Mouse (Mus musculus) testis, adult 2 months (tissue): ENCODE measurements around the gene Ubac2. TPM values are rescaled to one million over a fixed set of nuclear protein-coding genes. Genes with fewer than 3 reads are reported as not detected.
"Not testable (repeated sequence)": the region's sequence is repeated elsewhere in the genome, so short reads cannot be mapped to it uniquely, and the experiment has no call there.

Source experiments
- H3K27ac ChIP-seq: fragments of 200-500 bp; 2 replicates; pipeline ENCODE4 v1.5.1; 2012; ENCODE audit warnings: low read depth, low read length; ENCODE audit not compliant: control insufficient read depth, insufficient read depth
- H3K27me3 ChIP-seq: fragments of 200-500 bp; 2 replicates; pipeline ENCODE4 v1.6.1; 2012; ENCODE audit warnings: mild to moderate bottlenecking, low read length, moderate library complexity; ENCODE audit not compliant: control insufficient read depth, insufficient read depth
- H3K36me3 ChIP-seq: fragments of 200-500 bp; 2 replicates; pipeline ENCODE4 v1.6.1; 2012; ENCODE audit warnings: mild to moderate bottlenecking, low read length; ENCODE audit not compliant: control insufficient read depth, insufficient read depth
- H3K4me1 ChIP-seq: fragments of 200-500 bp; 2 replicates; pipeline ENCODE4 v1.6.1; 2012; ENCODE audit warnings: low read length; ENCODE audit not compliant: control insufficient read depth, insufficient read depth
- H3K4me3 ChIP-seq: fragments of 200-500 bp; 2 replicates; pipeline ENCODE4 v1.5.1; 2012; ENCODE audit warnings: low read depth, mild to moderate bottlenecking, low read length, moderate library complexity, mixed read lengths; ENCODE audit not compliant: control insufficient read depth
- CTCF ChIP-seq: fragments of 200-500 bp; IDR thresholded peaks from 2 replicates; pipeline ENCODE4 v1.5.1; 2012; ENCODE audit warnings: low read depth, mild to moderate bottlenecking, inconsistent platforms, low read length, moderate library complexity; ENCODE audit not compliant: control insufficient read depth, insufficient read depth, insufficient replicate concordance
- POLR2A ChIP-seq: fragments of 200-500 bp; IDR thresholded peaks from 2 replicates; pipeline ENCODE4 v1.6.1; 2012; ENCODE audit warnings: low read depth, mild to moderate bottlenecking, inconsistent platforms, low read length, moderate library complexity; ENCODE audit not compliant: control insufficient read depth
- polyA plus RNA-seq: library from polyadenylated mRNA; depleted of rRNA; stranded (reverse); fragments of >200 nt; gene quantifications from 2 replicates; pipeline ENCODE4 v1.2.3, GENCODE M21; 2012

Ubac2 gene
- polyA plus RNA-seq, 1 experiment: 107 TPM

DNA sequence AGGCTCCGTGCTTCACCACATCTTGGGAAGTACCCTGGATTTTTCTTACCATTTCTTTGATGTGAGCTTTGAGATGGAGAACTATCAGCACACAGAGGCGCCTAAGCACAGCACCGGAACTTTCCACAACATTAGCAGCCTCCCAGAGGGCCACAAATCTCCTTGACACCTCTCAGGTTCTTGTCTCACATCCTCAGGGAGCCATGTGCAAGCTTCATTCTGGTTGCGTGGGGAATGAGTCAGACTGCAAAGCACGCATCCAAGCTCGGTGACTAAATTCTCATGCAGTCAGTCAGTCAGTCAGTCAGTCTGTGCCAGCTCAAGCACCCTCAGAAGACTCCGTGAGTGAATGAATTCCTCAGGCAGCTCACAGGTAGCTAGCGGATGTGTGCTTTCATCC lies 25.9 kb upstream of the Ubac2 start:
- H3K27me3 ChIP-seq: no peaks in the 10 kb centered on the region
- TF ChIP-seq POLR2A: no peak
- H3K36me3 ChIP-seq: no peaks in the 10 kb centered on the region
- no peak overlapping the region for H3K27ac ChIP-seq
- no peaks in the 10 kb centered on the region for H3K4me1 ChIP-seq
- no peak overlapping the region for H3K4me3 ChIP-seq

DNA sequence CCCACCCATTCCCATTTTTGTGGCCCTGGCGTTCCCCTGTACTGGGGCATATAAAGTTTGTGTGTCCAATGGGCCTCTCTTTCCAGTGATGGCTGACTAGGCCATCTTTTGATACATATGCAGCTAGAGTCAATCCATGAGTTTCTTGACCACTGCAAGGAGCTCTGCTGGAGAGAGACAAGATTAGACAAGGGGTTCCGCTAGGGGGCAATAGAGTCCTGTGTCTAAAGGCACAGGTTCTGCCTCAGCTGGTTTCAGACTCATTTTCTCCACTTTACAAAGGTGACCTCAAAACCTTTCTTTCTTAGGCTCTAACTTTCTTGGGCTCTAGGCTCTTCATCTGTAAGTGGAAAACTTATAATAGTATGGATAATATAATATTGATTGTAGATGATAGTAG lies 13.3 kb upstream of the Ubac2 start:
- H3K27me3 ChIP-seq, H3K36me3 ChIP-seq, H3K27ac ChIP-seq, H3K4me1 ChIP-seq, H3K4me3 ChIP-seq: not testable (repeated sequence)

DNA sequence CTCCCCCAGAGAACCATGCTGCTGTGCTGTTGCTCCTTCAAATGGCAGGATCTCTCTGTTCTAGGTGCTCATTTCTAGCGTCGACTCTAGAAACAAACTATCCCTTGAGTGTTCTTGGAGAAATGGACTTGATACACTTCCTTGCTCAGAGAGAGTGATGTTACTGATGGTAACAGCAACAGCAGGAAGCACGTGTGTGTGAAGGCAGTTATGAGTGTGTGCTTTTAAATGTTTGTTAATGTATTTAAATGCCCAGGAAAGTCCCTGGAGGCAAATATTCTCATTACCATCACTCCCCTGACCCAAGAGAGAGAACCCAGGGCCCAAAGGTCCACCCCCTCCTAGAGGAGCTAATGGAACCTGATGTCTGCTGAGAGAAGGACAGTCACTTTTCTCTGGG lies 11.8 kb upstream of the Ubac2 start:
- Histone ChIP-seq H3K4me1 (peaks cover 2% of the 10 kb centered on the region; the same call in 1 of the 2 replicates), H3K4me3 (no peak overlapping the region), H3K27ac (no peak overlapping the region), H3K36me3 (no peaks in the 10 kb centered on the region), H3K27me3 (no peaks in the 10 kb centered on the region)
- TF ChIP-seq POLR2A (no peak), CTCF (no peak)

DNA sequence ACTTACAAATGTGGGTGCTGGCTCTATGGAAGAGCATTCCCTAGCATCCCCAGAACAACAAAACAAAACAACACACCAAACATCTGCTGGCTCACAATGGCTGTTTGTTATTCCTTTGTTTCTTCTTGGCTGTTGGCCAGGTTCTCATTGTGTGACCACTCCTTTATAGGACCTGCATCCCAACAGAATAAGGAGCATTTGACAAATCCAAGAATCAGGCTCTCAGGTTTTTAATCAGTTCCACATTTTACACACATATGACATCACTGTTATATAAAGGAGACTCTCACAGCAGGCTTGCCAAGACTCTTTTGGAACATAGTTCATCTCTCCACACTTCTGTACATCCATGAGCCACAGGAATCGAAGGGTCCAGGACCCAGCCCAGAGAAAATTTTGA lies 9.3 kb upstream of the Ubac2 start:
- H3K27me3 ChIP-seq: no peaks in the 10 kb centered on the region
- no peak overlapping the region for H3K4me3 ChIP-seq
- no peak overlapping the region for H3K27ac ChIP-seq
- no peaks in the 10 kb centered on the region for H3K36me3 ChIP-seq
- peaks cover 2% of the 10 kb centered on the region; the same call in 1 of the 2 replicates for H3K4me1 ChIP-seq
- no peak for TF ChIP-seq CTCF
- no peak for TF ChIP-seq POLR2A

DNA sequence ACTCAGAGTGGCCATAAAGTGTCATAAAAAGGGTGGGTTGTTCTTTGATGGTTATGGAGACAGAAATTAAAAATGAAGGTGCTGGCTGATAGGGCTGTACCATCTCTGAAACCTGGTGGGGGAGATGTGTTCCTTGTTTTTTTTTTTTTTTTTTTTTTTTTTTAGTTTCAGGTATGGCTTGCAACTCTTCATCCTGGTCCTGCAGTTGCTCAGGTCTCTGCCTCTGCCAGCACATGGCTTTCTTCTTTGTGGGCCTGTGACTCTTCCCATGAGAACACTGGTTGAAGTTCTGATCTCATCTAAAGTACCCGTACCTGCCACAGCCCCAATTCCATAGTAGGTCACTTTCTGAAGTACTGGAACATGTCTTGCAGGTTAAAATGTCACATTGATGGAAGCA lies 5.7 kb upstream of the Ubac2 start:
- no peaks in the 10 kb centered on the region for H3K27me3 ChIP-seq
- no peak overlapping the region for H3K27ac ChIP-seq
- no peak for TF ChIP-seq POLR2A
- TF ChIP-seq CTCF: no peak
- H3K4me3 ChIP-seq: no peak overlapping the region
- H3K4me1 ChIP-seq: peaks cover 2% of the 10 kb centered on the region; the same call in 1 of the 2 replicates
- H3K36me3 ChIP-seq: no peaks in the 10 kb centered on the region

DNA sequence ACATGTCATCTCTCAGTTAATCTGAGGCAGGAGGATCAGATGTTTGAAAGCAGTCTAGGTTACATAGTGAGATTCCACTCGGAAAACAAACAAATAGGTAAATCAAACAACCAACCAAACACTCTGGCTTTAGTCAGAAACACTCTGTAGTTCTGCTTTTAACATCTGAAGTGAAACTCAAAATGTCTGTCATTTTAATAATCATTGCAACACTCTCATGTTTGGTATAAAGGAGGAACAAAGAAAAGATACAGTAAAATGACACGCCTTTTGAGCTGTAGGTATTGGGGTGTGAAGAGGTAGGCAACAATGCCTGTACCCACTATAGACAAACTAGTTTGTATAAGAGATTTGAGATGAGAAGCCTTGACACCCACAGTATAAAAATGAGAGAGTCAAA lies 5.2 kb upstream of the Ubac2 start:
- Histone ChIP-seq H3K27me3 (no peaks in the 10 kb centered on the region), H3K36me3 (no peaks in the 10 kb centered on the region), H3K4me1 (peaks cover 2% of the 10 kb centered on the region; the same call in 1 of the 2 replicates), H3K4me3 (no peak overlapping the region), H3K27ac (no peak overlapping the region)
- no peak for TF ChIP-seq POLR2A

- Histone ChIP-seq H3K27me3 (no peaks in the 10 kb centered on the region), H3K36me3 (no peaks in the 10 kb centered on the region), H3K4me1 (peaks cover 2% of the 10 kb centered on the region; the same call in 1 of the 2 replicates), H3K4me3 (no peak overlapping the region), H3K27ac (no peak overlapping the region)
- TF ChIP-seq CTCF: no peak
- no peak for TF ChIP-seq POLR2A
Observed at GRCm38 (mm10) chr14:121873646-121874045, 4.8 kb upstream of the Ubac2 start.

GRCm38 (mm10) chr14:121876190-121876589 lies 2.2 kb upstream of the Ubac2 start:
- H3K27ac ChIP-seq, H3K4me3 ChIP-seq, H3K27me3 ChIP-seq, H3K4me1 ChIP-seq, H3K36me3 ChIP-seq: not testable (repeated sequence)

GRCm38 (mm10) chr14:121876860-121877259 lies 1.6 kb upstream of the Ubac2 start:
- Histone ChIP-seq H3K27ac (no peak overlapping the region), H3K36me3 (no peaks in the 10 kb centered on the region), H3K4me1 (peaks cover 2% of the 10 kb centered on the region), H3K4me3 (no peak overlapping the region), H3K27me3 (no peaks in the 10 kb centered on the region)
- TF ChIP-seq POLR2A: no peak
- no peak for TF ChIP-seq CTCF
